Mouse (Mus musculus): ENCODE data around the gene D1Ertd622e. TPM values are rescaled to one million over a fixed set of nuclear protein-coding genes. Genes with fewer than 3 reads are reported as not detected.
"Not testable (repeated sequence)": the region's sequence is repeated elsewhere in the genome, so short reads cannot be mapped to it uniquely, and the experiment has no call there.

Gene D1Ertd622e
- total RNA-seq, 2 experiments from 2014 or later, result 15.3 to 17.1 TPM

- no peak for DNase-seq (ENCODE audit: low spot score in 2 of 2)
Observed at GRCm38 (mm10) chr1:97583085-97583484, 78.8 kb downstream of the D1Ertd622e start.

GRCm38 (mm10) chr1:97580680-97581079, 81.2 kb downstream of the D1Ertd622e start:
- not testable (repeated sequence) for DNase-seq (ENCODE audit: low spot score in 2 of 2)

DNA sequence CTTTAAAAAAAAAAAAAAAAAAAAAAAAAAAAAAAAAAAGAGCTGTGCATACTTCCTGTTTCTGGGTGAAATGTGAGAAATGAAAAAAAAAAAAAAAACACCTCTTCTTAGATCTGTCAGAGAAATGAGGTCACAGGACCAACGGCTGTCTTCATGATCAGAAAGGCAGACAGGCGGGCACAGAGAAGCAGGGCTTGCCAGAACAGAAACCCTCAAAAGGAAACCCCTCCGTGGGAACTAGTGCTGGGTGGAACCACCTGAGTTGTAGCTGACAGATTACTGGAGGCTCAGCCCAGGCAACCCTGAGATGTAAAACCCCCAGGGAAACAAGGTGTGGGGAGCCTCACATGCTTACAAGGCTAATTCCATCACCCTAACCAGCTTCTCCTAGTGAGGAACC, 81.6 kb downstream of the D1Ertd622e start:
- no peak for DNase-seq (ENCODE audit: low spot score in 2 of 2)

GRCm38 (mm10) chr1:97578025-97578417, 83.9 kb downstream of the D1Ertd622e start:
- no peak for DNase-seq (ENCODE audit: low spot score in 2 of 2)

DNA sequence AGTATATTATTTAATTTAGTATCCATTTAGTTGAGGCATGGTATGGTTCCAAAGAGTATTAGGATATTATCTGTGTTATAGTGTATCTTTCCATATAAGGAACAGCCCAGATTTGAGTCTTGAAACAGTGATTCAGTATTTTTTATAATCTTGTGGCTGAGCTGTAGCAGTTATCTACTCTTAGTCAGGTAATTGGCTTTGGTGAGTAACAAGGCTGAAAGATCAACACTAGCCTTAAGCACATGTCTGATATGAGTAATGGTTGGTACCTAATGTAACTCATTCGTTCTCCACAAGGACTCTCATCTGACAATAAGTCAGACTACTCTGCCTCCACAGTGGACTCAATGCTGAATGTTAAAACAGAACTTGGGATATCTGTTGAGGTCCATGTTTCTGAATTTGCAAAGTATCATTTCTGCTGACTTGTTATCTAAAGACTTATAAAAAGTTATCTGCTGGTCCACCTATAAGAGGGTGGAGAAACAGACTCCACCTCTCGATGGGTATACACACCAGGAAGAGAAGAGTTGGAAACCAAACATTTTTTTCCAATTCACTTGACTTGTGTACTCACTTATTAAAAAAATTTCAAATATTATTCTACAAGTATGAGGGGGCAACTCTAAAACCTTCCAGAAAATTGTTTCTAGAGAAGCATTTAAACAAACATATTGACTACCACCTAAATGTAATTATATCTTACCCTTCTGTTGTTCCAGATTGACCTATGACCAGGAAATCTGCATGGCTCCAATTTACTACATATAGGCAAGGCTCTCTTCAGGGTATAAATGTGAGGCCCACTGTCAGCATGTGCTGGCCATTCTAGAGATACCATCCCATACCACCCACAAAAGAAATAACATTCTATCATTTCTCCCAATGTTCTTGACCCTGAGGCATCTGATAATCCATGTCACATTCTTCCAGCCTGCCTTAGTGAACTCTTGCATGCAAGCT, 84.5 kb downstream of the D1Ertd622e start:
- DNase-seq (ENCODE audit: low spot score in 2 of 2), result no peak

DNA sequence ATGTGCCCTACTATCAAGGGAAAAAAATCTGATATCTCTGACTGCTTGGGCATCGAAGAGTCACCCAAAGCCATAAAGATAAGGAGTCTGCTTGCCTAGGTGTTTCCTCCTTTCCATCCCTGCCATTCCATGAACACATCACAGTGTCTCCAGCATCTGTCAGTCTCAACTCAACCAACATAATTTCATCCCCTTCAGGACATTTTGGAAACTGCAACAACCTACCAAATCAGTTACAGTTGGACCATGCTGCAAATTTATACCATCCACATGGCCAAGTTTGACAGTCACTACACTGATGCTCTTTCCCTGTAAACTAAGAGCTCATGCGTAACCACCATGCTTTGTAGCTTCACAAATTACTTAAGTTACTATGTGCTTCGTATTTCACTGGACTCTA, 85.3 kb downstream of the D1Ertd622e start:
- no peak for DNase-seq (ENCODE audit: low spot score in 2 of 2)

DNA sequence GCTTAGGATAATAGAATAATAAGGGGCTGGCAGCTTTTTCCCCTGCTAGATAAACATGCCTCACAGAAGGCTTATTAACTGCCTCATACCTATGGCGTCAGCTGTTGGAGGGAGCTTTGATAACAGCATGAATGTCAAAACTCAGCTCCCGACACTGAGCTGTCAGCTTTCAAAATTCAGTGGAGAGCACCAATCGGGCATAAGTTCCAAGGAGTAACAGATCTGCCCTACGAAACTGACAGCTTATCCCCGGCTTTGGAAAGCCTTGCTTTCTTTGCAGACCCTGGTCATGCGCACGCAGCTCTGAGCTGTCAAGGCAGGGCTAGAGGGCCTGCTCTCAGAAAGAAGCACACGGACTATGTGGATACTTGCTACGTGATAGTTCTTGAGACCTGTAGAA, 91.1 kb downstream of the D1Ertd622e start:
- no peak for DNase-seq (ENCODE audit: low spot score in 2 of 2)

DNA sequence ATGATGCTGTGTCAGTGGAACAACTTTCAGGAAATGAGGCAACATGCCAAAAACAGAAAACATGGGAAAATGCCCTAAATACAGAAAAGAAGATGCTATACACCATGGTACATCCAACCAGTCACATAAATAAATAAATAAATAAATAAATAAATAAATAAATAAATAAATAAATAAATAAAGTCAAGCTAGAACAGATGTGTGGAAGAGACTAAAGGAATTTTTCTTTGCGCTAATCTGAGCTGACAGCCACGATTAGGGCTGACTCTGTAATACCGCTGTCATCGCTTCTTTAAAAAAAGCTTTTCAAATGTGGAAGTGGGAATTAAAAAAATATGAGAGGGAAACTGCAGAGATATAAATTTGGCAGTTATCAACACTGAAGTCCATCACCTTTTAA, 93.9 kb downstream of the D1Ertd622e start:
- DNase-seq (ENCODE audit: low spot score in 2 of 2), result no peak

GRCm38 (mm10) chr1:97564641-97565040, 97.2 kb downstream of the D1Ertd622e start:
- no peak for DNase-seq (ENCODE audit: low spot score in 2 of 2)

- DNase-seq (ENCODE audit: low spot score in 2 of 2), result no peak
Observed at GRCm38 (mm10) chr1:97562867-97563266, 99.0 kb downstream of the D1Ertd622e start.

Other genes starting within 250 kb of the D1Ertd622e start
- gene Gin1, start 108.1 kb upstream of the D1Ertd622e start, total RNA-seq (2021), result 1 to 10 TPM; 5.3 to 5.7 TPM
- gene Ppip5k2, start 108.3 kb upstream of the D1Ertd622e start, total RNA-seq (2021), result 10 to 100 TPM; 10.1 to 12.8 TPM